Mouse (Mus musculus): ENCODE measurements around the gene AI661453. TPM values are rescaled to one million over a fixed set of nuclear protein-coding genes. Genes with fewer than 3 reads are reported as not detected.

AI661453 gene
- polyA plus RNA-seq, 1 experiment from 2014 or later = 4.6 TPM

DNA sequence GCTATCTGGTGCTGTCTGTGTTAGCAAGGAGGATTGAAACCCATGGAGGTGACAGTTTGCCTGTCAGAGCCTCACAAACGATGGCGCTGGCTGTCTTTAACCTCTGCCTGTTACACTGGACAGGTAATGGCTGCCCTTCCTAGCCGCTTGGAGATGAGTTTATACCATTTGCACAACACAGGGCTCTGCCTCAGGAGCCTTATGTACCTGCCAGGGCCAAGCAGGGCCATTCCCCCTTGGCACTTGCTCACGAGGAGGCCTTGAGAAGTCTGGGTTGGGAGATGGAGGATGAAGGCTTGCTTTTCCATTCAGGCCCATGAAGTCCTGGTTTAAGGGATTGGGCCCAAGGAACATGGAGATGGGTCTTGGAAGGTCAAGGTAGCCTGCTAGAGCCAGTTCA is 33.2 kb downstream of the AI661453 start:
- Histone ChIP-seq H3K9ac (ENCODE audit: low read depth, low read length) (no peak overlapping the region), H3K27ac (ENCODE audit: low read length) (no peak overlapping the region), H3K9me3 (ENCODE audit: control insufficient read depth, low read length) (no peaks in the 10 kb centered on the region), H3K4me1 (ENCODE audit: control insufficient read depth, insufficient read depth, low read length) (peaks cover 31% of the 10 kb centered on the region), H3K36me3 (ENCODE audit: control insufficient read depth, insufficient read depth, low read length) (0 out of 2 replicates have a peak, but pooled peaks cover 2% of the 10 kb centered on the region), H3K27me3 (replicated peaks; ENCODE audit: control insufficient read depth, insufficient read depth, low read length) (peaks cover 3% of the 10 kb centered on the region; the same call in 1 of the 2 replicates), H3K4me2 (ENCODE audit: low read depth, low read length) (no peak overlapping the region), H3K4me3 (ENCODE audit: low read length) (no peak overlapping the region)
- no peak for ATAC-seq
- 84% methylated on average over 4 of the region's 4 CpGs for WGBS

DNA sequence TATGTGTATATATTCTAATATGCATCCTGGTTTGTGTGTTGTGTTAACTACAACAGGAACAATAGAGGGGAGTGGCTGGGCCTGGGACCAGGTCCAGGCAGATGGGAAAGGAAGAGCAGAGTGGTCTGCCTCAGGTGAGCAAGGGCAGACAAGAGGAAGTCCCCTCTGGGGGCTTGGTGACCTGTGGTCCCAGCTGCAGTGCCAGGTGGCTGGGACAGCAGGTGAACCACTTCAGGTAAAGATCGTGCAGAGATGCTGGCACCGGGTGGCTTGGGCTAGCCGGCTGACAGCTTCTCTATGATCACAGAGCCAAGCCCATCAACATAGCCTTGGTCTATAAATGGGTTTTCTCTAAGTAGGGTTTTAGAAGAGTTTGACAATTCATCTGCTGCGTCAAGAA is 33.7 kb downstream of the AI661453 start:
- Histone ChIP-seq H3K4me1 (ENCODE audit: control insufficient read depth, insufficient read depth, low read length) (peaks cover 26% of the 10 kb centered on the region), H3K36me3 (ENCODE audit: control insufficient read depth, insufficient read depth, low read length) (0 out of 2 replicates have a peak, but pooled peaks cover 2% of the 10 kb centered on the region), H3K4me2 (ENCODE audit: low read depth, low read length) (no peak overlapping the region), H3K9ac (ENCODE audit: low read depth, low read length) (no peak overlapping the region), H3K27ac (ENCODE audit: low read length) (no peak overlapping the region), H3K9me3 (ENCODE audit: control insufficient read depth, low read length) (no peaks in the 10 kb centered on the region), H3K4me3 (ENCODE audit: low read length) (no peak overlapping the region), H3K27me3 (replicated peaks; ENCODE audit: control insufficient read depth, insufficient read depth, low read length) (peaks cover 3% of the 10 kb centered on the region; the same call in 1 of the 2 replicates)
- 86% methylated on average over 4 of the region's 4 CpGs for WGBS
- no peak for ATAC-seq

DNA sequence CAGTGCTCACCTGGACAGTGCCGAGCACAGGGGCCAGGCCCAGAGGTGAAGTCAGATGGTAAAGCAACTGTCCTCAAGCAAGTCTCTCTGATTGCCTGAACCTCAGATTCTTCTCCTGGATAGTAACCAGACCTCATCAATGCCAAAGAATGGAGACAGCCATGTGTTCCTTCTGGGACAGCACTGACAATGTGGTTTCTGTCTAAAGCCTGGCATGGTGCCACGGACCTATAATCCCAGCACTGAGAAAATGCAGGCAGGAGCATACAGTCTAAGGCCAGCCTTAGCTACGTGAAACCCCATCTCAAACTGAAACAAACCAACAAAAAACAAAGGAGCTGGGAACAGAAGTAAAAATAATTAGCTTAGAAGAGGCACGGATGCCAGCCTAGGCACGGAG is 34.3 kb downstream of the AI661453 start:
- no peak for ATAC-seq
- H3K9ac ChIP-seq (ENCODE audit: low read depth, low read length) = no peak overlapping the region
- H3K4me2 ChIP-seq (ENCODE audit: low read depth, low read length) = no peak overlapping the region
- WGBS = 68% methylated on average over 5 of the region's 5 CpGs
- peaks cover 22% of the 10 kb centered on the region for H3K4me1 ChIP-seq (ENCODE audit: control insufficient read depth, insufficient read depth, low read length)
- no peak overlapping the region for H3K4me3 ChIP-seq (ENCODE audit: low read length)
- peak overlapping the region; percentile 40; the same call in 1 of the 2 replicates for H3K27ac ChIP-seq (ENCODE audit: low read length)
- H3K9me3 ChIP-seq (ENCODE audit: control insufficient read depth, low read length) = no peaks in the 10 kb centered on the region
- 0 out of 2 replicates have a peak, but pooled peaks cover 2% of the 10 kb centered on the region for H3K36me3 ChIP-seq (ENCODE audit: control insufficient read depth, insufficient read depth, low read length)
- peaks cover 3% of the 10 kb centered on the region; the same call in 1 of the 2 replicates for H3K27me3 ChIP-seq (replicated peaks; ENCODE audit: control insufficient read depth, insufficient read depth, low read length)

DNA sequence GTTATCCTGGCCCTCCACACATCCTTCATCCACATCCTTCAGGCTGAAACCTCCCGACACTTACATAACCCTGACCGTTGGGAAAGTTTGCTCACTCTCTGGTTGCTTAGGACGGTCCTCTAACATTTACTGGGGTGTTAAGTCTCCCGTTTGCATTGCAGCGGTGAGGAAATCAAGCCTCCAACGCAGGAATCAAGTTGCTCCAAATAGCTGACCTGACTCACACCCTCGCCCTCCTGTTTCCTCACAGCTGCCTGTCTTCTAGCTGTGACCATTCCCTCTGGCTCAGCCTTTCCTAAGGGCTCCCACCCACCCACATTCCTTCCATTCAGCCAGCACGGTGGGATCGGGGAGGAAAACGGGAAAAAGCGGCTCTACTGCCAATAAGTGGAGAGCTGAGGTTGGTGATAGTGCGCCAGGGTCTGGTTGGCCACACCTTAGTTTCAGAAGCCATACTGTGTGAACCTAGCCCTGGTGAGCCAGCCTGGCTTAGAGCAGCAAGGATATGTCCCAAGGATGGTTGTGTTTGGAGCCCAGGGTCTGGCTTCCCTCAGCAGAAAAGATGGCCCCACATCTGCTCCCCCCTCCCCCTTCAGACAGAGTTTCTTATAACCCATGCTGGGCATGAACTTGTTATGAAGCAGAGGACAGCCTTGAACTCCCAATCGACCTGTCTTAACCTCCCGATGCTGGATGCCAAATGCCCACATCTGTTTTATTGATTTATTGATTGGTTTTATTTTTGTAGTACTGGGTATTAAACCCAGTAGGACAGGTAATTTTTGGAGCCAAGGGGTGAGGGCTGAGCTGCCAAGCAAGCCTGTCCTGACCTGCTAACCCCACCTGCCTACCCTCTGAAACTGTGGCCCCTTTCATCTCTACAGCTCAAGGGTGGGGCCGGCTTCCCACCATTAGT is 36.3 kb downstream of the AI661453 start:
- Histone ChIP-seq H3K4me3 (ENCODE audit: low read length) (no peak overlapping the region), H3K9ac (ENCODE audit: low read depth, low read length) (0 out of 2 replicates have a peak overlapping the region, but pooled peaks have one; percentile 6), H3K9me3 (ENCODE audit: control insufficient read depth, low read length) (no peaks in the 10 kb centered on the region), H3K27me3 (replicated peaks; ENCODE audit: control insufficient read depth, insufficient read depth, low read length) (peaks cover 3% of the 10 kb centered on the region; the same call in 1 of the 2 replicates), H3K4me2 (ENCODE audit: low read depth, low read length) (no peak overlapping the region), H3K4me1 (ENCODE audit: control insufficient read depth, insufficient read depth, low read length) (peaks cover 16% of the 10 kb centered on the region; the same call in 1 of the 2 replicates), H3K36me3 (ENCODE audit: control insufficient read depth, insufficient read depth, low read length) (0 out of 2 replicates have a peak, but pooled peaks cover 2% of the 10 kb centered on the region), H3K27ac (ENCODE audit: low read length) (no peak overlapping the region)
- ATAC-seq = no peak
- 28% methylated on average over 15 of the region's 15 CpGs for WGBS

DNA sequence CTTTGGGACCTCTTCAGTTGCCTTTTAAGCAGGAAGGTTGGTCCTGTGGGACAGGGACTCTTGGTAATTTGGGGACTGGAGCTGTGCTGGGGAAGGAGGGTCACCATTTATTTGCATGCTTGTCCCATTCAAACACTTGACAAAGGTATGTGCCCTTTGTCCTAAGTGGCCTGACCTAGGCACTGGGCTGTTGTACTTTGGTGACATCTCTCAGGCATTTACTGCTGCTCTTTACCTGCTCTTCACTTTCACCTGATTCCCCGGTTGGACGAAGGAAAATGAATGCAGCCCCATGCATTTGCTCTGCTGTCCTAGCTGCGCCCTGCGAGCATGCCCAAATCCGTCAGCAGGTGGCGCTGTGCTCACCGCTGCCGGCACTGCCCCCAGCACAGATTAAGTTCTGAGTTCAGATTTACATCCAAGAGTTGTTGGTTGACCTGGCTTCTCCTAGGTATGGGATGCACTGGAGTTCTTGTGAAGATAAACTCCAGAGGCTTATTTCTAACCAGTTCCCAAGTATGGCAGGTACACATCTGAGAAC is 37.1 kb downstream of the AI661453 start:
- H3K9ac ChIP-seq (ENCODE audit: low read depth, low read length) = no peak overlapping the region
- no peak; the same call in 1 of the 2 replicates for ATAC-seq
- H3K4me1 ChIP-seq (ENCODE audit: control insufficient read depth, insufficient read depth, low read length) = peaks cover 10% of the 10 kb centered on the region; the same call in 1 of the 2 replicates
- no peak overlapping the region for H3K4me3 ChIP-seq (ENCODE audit: low read length)
- WGBS = 24% methylated on average over 8 of the region's 8 CpGs
- no peak overlapping the region for H3K27ac ChIP-seq (ENCODE audit: low read length)
- no peak overlapping the region for H3K4me2 ChIP-seq (ENCODE audit: low read depth, low read length)
- no peaks in the 10 kb centered on the region for H3K9me3 ChIP-seq (ENCODE audit: control insufficient read depth, low read length)
- H3K27me3 ChIP-seq (replicated peaks; ENCODE audit: control insufficient read depth, insufficient read depth, low read length) = peaks cover under 1% of the 10 kb centered on the region; the same call in 1 of the 2 replicates
- 0 out of 2 replicates have a peak, but pooled peaks cover 2% of the 10 kb centered on the region for H3K36me3 ChIP-seq (ENCODE audit: control insufficient read depth, insufficient read depth, low read length)

DNA sequence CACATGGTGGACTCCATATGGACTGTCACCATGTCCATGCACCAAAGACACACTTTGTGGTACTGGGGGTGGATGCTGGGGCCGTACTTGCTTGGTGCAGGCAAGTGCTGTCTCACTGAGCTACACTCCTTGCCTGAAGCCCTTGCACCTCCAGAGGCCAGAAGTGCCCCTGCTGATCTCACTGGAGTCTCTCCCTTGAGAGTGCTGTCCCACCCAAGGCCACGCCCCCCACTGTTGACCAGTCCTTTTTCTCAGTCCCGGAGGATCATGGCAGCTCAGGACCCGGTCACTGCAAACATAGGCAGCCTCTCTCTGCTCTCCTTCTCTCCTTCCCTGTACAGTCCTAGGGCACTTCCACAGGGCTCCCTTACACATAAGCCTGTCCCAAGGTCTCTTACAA is 37.8 kb downstream of the AI661453 start:
- Histone ChIP-seq H3K36me3 (ENCODE audit: control insufficient read depth, insufficient read depth, low read length) (no peaks in the 10 kb centered on the region), H3K27ac (ENCODE audit: low read length) (no peak overlapping the region), H3K4me1 (ENCODE audit: control insufficient read depth, insufficient read depth, low read length) (0 out of 2 replicates have a peak, but pooled peaks cover 9% of the 10 kb centered on the region), H3K27me3 (replicated peaks; ENCODE audit: control insufficient read depth, insufficient read depth, low read length) (no peaks in the 10 kb centered on the region), H3K4me2 (ENCODE audit: low read depth, low read length) (no peak overlapping the region), H3K9ac (ENCODE audit: low read depth, low read length) (no peak overlapping the region), H3K4me3 (ENCODE audit: low read length) (no peak overlapping the region), H3K9me3 (ENCODE audit: control insufficient read depth, low read length) (no peaks in the 10 kb centered on the region)
- 57% methylated on average over 4 of the region's 4 CpGs for WGBS
- ATAC-seq = no peak

DNA sequence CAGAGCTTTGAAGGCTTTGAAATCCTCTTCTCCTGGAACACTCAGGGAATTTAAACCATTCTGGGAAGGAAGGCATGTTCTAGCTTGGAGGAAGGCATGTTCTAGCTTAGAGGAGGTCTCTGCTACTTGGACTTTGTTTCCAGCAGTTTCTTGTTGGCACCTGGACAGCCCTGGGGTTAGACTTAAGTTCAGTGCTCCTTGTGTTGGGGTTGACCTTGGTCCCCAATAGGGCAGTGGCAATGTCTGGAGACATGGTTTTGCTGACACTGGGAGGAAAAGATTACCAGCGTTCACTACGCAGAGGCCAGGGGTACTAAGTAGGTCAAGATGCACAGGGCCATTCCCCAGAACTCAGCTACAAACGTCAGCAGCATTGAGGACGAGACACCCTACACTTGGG is 38.8 kb downstream of the AI661453 start:
- 87% methylated on average over 4 of the region's 4 CpGs for WGBS
- H3K27me3 ChIP-seq (replicated peaks; ENCODE audit: control insufficient read depth, insufficient read depth, low read length) = no peaks in the 10 kb centered on the region
- no peak overlapping the region for H3K27ac ChIP-seq (ENCODE audit: low read length)
- no peak for ATAC-seq
- no peak overlapping the region for H3K4me2 ChIP-seq (ENCODE audit: low read depth, low read length)
- no peaks in the 10 kb centered on the region for H3K9me3 ChIP-seq (ENCODE audit: control insufficient read depth, low read length)
- H3K4me1 ChIP-seq (ENCODE audit: control insufficient read depth, insufficient read depth, low read length) = 0 out of 2 replicates have a peak, but pooled peaks cover 9% of the 10 kb centered on the region
- H3K4me3 ChIP-seq (ENCODE audit: low read length) = no peak overlapping the region
- H3K36me3 ChIP-seq (ENCODE audit: control insufficient read depth, insufficient read depth, low read length) = no peaks in the 10 kb centered on the region
- no peak overlapping the region for H3K9ac ChIP-seq (ENCODE audit: low read depth, low read length)

DNA sequence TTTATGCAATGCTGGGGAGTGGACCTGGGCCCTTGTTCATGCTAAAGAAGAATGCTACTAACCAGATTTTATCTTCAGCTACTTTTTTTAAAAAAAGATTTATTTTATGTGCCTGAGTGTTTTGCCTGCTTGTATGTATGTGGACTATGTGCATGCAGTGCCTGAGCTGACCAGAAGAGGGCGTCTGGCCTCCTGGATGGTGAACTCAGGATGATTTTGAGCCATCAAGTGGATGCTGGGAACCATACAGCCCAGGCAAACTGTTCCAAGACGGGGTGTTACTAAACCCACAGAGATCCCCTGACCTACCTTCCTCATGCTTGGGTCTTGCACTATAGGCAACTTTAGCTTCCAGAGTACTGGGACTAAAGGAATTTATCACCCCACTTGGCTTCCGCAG is 39.3 kb downstream of the AI661453 start:
- no peaks in the 10 kb centered on the region for H3K27me3 ChIP-seq (replicated peaks; ENCODE audit: control insufficient read depth, insufficient read depth, low read length)
- H3K4me3 ChIP-seq (ENCODE audit: low read length) = no peak overlapping the region
- WGBS = 63% methylated on average over 3 of the region's 3 CpGs
- no peaks in the 10 kb centered on the region for H3K36me3 ChIP-seq (ENCODE audit: control insufficient read depth, insufficient read depth, low read length)
- no peaks in the 10 kb centered on the region for H3K9me3 ChIP-seq (ENCODE audit: control insufficient read depth, low read length)
- H3K9ac ChIP-seq (ENCODE audit: low read depth, low read length) = no peak overlapping the region
- H3K4me1 ChIP-seq (ENCODE audit: control insufficient read depth, insufficient read depth, low read length) = 0 out of 2 replicates have a peak, but pooled peaks cover 9% of the 10 kb centered on the region
- H3K27ac ChIP-seq (ENCODE audit: low read length) = no peak overlapping the region
- no peak for ATAC-seq
- no peak overlapping the region for H3K4me2 ChIP-seq (ENCODE audit: low read depth, low read length)

DNA sequence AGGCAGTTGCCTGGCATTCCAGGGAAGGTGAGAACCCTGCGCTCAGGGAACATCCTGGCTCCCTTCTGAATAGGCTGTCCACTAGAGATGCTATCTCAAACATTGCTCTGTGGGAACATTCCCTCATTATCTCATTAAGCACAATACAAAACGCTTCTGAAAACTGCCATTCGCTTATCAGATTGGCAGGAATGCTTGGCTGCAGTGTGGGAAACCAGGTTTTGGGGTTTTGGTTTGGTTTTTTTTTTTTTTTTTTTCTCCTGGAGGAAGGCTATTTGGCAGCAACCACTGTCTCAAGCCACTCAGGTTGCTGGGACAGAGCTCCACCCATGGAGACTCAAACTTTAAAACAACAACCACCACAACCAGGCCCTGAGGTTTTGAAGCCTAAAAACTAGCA is 43.5 kb downstream of the AI661453 start:
- H3K4me2 ChIP-seq (ENCODE audit: low read depth, low read length) = no peak overlapping the region
- H3K27me3 ChIP-seq (replicated peaks; ENCODE audit: control insufficient read depth, insufficient read depth, low read length) = no peaks in the 10 kb centered on the region
- no peak overlapping the region for H3K4me3 ChIP-seq (ENCODE audit: low read length)
- H3K9me3 ChIP-seq (ENCODE audit: control insufficient read depth, low read length) = no peaks in the 10 kb centered on the region
- H3K4me1 ChIP-seq (ENCODE audit: control insufficient read depth, insufficient read depth, low read length) = peaks cover 6% of the 10 kb centered on the region
- H3K27ac ChIP-seq (ENCODE audit: low read length) = no peak overlapping the region
- no peaks in the 10 kb centered on the region for H3K36me3 ChIP-seq (ENCODE audit: control insufficient read depth, insufficient read depth, low read length)
- no peak for ATAC-seq
- WGBS = 63% methylated on average over 3 of the region's 3 CpGs
- no peak overlapping the region for H3K9ac ChIP-seq (ENCODE audit: low read depth, low read length)

All from intestine, embryonic 16.5 days (tissue).